Mouse (Mus musculus): ENCODE results near the gene Ascc2.

- TF ChIP-seq POLR2A (IDR thresholded peaks at IDR 0.05; ENCODE audit: control insufficient read depth, low read depth, low read length) (no peak), CTCF (IDR thresholded peaks at IDR 0.05; ENCODE audit: control insufficient read depth, insufficient read depth, insufficient replicate concordance, low read depth, low read length) (no peak)
Measured at GRCm38 (mm10) chr11:4675126-4675562, 37.6 kb downstream of the Ascc2 start.
